Mouse (Mus musculus) ES-E14 (cell line): Measurements from ENCODE around the gene Msi2.

Experiments used
- HCFC1 ChIP-seq: IDR thresholded peaks from 2 replicates; pipeline ENCODE4 v1.6.1; 2012; ENCODE audit warnings: low read length, inconsistent platforms, borderline replicate concordance; ENCODE audit not compliant: insufficient read depth
- MAFK ChIP-seq: IDR thresholded peaks from 2 replicates; pipeline ENCODE4 v1.6.1; 2014; ENCODE audit warnings: mild to moderate bottlenecking, low read depth, low read length, inconsistent platforms; ENCODE audit not compliant: insufficient read depth
- ZC3H11A ChIP-seq: IDR thresholded peaks from 2 replicates; pipeline ENCODE4 v1.6.1; 2012; ENCODE audit warnings: low read depth, mild to moderate bottlenecking, inconsistent platforms, low read length, borderline replicate concordance
- ZNF384 ChIP-seq: IDR thresholded peaks from 2 replicates; pipeline ENCODE4 v1.6.1; 2012; ENCODE audit warnings: low read depth, low read length, inconsistent platforms

- no peak for TF ChIP-seq ZNF384
- no peak for TF ChIP-seq ZC3H11A
- no peak for TF ChIP-seq MAFK
- TF ChIP-seq HCFC1, result no peak
Observed at GRCm38 (mm10) chr11:88419657-88420366, 298.5 kb downstream of the Msi2 start.
